ENCODE assay signal across 10 mouse cellular contexts in the genomic region with DNA sequence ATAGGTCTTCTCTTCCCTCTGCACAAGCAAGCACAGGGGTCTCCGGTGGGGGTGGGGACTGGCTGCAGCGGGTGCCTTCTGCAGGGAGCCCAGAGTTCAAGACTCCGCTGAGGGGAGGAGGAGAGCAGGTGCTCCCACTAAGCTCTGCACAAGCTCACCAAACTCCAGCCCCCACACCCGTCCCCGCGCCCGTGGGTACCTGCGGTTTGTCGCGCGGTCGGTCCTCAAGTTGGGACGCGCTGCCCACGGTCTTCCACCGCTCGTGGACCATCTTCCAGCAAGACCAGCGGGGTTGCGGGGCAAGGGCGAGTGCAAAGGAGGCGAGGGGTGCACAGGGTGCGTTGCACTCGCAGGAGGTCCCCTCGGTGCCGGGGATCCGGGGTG. TPM values are rescaled to one million over a fixed set of nuclear protein-coding genes. Genes with fewer than 3 reads are reported as not detected.
DNase-seq lines count a peak whose midpoint lies in the region; ATAC-seq and TF ChIP-seq lines count a peak whose summit lies in the region.
"Had no signal": no experiment of that assay in that cellular context is flagged by ENCODE, and none has a peak within 500 bp of the region (broad histone marks: within the 10 kb centered on the region; RNA-seq: fewer than 3 reads in every experiment).

No protein-coding gene starts in this region.

- peak overlapping the region; percentile 98 for H3K4me2 ChIP-seq in kidney, embryonic 14.5 days (replicated peaks; ENCODE audit: low read depth, low read length)
- H3K4me2 ChIP-seq in embryonic facial prominence, embryonic 12.5 days (replicated peaks) = peak overlapping the region; percentile 86
- peak overlapping the region; percentile 97 for H3K4me2 ChIP-seq in intestine, embryonic 14.5 days (ENCODE audit: low read length)
- H3K4me2 ChIP-seq in myocyte (ENCODE audit: low read depth) = peak overlapping the region; percentile 67

- no peak for ATAC-seq in kidney, embryonic 14.5 days (ENCODE audit: low FRiP score, low TSS enrichment)
- no peak for ATAC-seq in embryonic facial prominence, embryonic 12.5 days (ENCODE audit: insufficient number of reproducible peaks, insufficient read depth, low FRiP score, low TSS enrichment)
- ATAC-seq in intestine, embryonic 14.5 days (replicated peaks; ENCODE audit: low FRiP score, low TSS enrichment, low read depth) = no peak
- no peak for ATAC-seq in granulocyte monocyte progenitor cell, adult 5-6 weeks (replicated peaks; ENCODE audit: poor library complexity, severe bottlenecking)

- H3K9ac ChIP-seq in kidney, embryonic 14.5 days (ENCODE audit: low read depth, low read length) = peak overlapping the region; percentile 60
- H3K9ac ChIP-seq in embryonic facial prominence, embryonic 12.5 days = peak overlapping the region; percentile 59
- H3K9ac ChIP-seq in intestine, embryonic 14.5 days (ENCODE audit: low read length) = peak overlapping the region; percentile 5; the same call in 1 of the 2 replicates

- DNase-seq in kidney, adult 8-10 months = no peak
- no peak for DNase-seq in intestine, embryonic 14.5 days (ENCODE audit: low spot score)
- no peak for DNase-seq in right cerebral cortex, postnatal 25 days
- no peak for DNase-seq in gastrocnemius, postnatal 36 days
- DNase-seq: lung, adult 18-20 months had no signal

- no peaks in the 10 kb centered on the region for H3K79me2 ChIP-seq in myocyte (ENCODE audit: control insufficient read depth, insufficient read depth)

- H3K36me3 ChIP-seq in kidney, embryonic 14.5 days (ENCODE audit: control insufficient read depth, insufficient read depth, low read length) = no peaks in the 10 kb centered on the region
- H3K36me3 ChIP-seq in embryonic facial prominence, embryonic 12.5 days = no peaks in the 10 kb centered on the region
- H3K36me3 ChIP-seq in intestine, embryonic 14.5 days (ENCODE audit: control insufficient read depth, insufficient read depth, low read length) = no peaks in the 10 kb centered on the region
- H3K36me3 ChIP-seq in myocyte (ENCODE audit: control insufficient read depth, insufficient read depth) = no peaks in the 10 kb centered on the region
- H3K36me3 ChIP-seq: G1E had no signal

- peaks cover 50% of the 10 kb centered on the region for H3K27me3 ChIP-seq in kidney, embryonic 14.5 days (ENCODE audit: control insufficient read depth, insufficient read depth, low read length)
- H3K27me3 ChIP-seq in embryonic facial prominence, embryonic 12.5 days = peaks cover 63% of the 10 kb centered on the region
- H3K27me3 ChIP-seq in intestine, embryonic 14.5 days (replicated peaks; ENCODE audit: control insufficient read depth, insufficient read depth, low read length) = peaks cover 48% of the 10 kb centered on the region
- peaks cover 59% of the 10 kb centered on the region for H3K27me3 ChIP-seq in myocyte (ENCODE audit: control insufficient read depth, insufficient read depth, insufficient read length)

- H3K4me3 ChIP-seq in kidney, embryonic 14.5 days (ENCODE audit: low read length) = peak overlapping the region; percentile 53
- H3K4me3 ChIP-seq in embryonic facial prominence, embryonic 12.5 days = peak overlapping the region; percentile 57
- H3K4me3 ChIP-seq in intestine, embryonic 14.5 days (ENCODE audit: low read depth, low read length) = peak overlapping the region; percentile 53
- no peak overlapping the region for H3K4me3 ChIP-seq in myocyte

- peaks cover 18% of the 10 kb centered on the region for H3K4me1 ChIP-seq in kidney, embryonic 14.5 days (ENCODE audit: control insufficient read depth, insufficient read depth, low read length)
- peaks cover 28% of the 10 kb centered on the region for H3K4me1 ChIP-seq in embryonic facial prominence, embryonic 12.5 days
- H3K4me1 ChIP-seq in intestine, embryonic 14.5 days (replicated peaks; ENCODE audit: control insufficient read depth, insufficient read depth, low read length) = peaks cover 13% of the 10 kb centered on the region; the same call in 1 of the 2 replicates

- no peak for TF ChIP-seq POLR2A in myocyte (IDR thresholded peaks at IDR 0.05; ENCODE audit: insufficient read length, low read depth)

- no peak overlapping the region for H3K27ac ChIP-seq in kidney, embryonic 14.5 days (ENCODE audit: low read depth, low read length)
- H3K27ac ChIP-seq in embryonic facial prominence, embryonic 12.5 days = no peak overlapping the region
- H3K27ac ChIP-seq in intestine, embryonic 14.5 days (ENCODE audit: low read depth) = no peak overlapping the region

- intact Hi-C loops in gastrocnemius, postnatal 36 days (cut with DNase I) = no loop called here

- WGBS in kidney, embryonic 14.5 days = 3% methylated on average over 26 of the region's 26 CpGs
- 3% methylated on average over 26 of the region's 26 CpGs for WGBS in embryonic facial prominence, embryonic 12.5 days
- WGBS in intestine, embryonic 14.5 days = 3% methylated on average over 26 of the region's 26 CpGs

- no peak overlapping the region for H3ac ChIP-seq in myocyte (ENCODE audit: control insufficient read depth, insufficient read length)

- H3K9me3 ChIP-seq in kidney, embryonic 14.5 days (ENCODE audit: control insufficient read depth, low read length) = no peaks in the 10 kb centered on the region
- H3K9me3 ChIP-seq in embryonic facial prominence, embryonic 12.5 days = no peaks in the 10 kb centered on the region
- no peaks in the 10 kb centered on the region for H3K9me3 ChIP-seq in intestine, embryonic 14.5 days (ENCODE audit: control insufficient read depth, low read length)
- H3K9me3 ChIP-seq: G1E had no signal

TF ChIP-seq in myocyte, 11 proteins besides CTCF, POLR2A, EP300 and RAD21:
- TF ChIP-seq TCF3 (IDR thresholded peaks at IDR 0.05; ENCODE audit: insufficient read length, low read depth) (no peak), USF1 (IDR thresholded peaks at IDR 0.05; ENCODE audit: low read depth) (no peak), CEBPB (IDR thresholded peaks at IDR 0.05; ENCODE audit: insufficient read depth, poor library complexity, severe bottlenecking) (no peak), MAX (IDR thresholded peaks at IDR 0.05; ENCODE audit: low read depth) (no peak)

RNA-seq across cellular contexts. Expression of a gene that starts 0.3 kb away (rescaled TPM):
- polyA plus RNA-seq in kidney, embryonic 14.5 days (2014; fragmentation: Nextera tagmentation; extraction: Ambion mirVana) = 1.1 TPM in 2 replicates
- polyA plus RNA-seq in embryonic facial prominence, embryonic 12.5 days (2016; fragmentation: Nextera tagmentation; extraction: Ambion mirVana) = 0.52 and 0.78 TPM in 2 replicates
- 0.43 and 0.46 TPM in 2 replicates for polyA plus RNA-seq in intestine, embryonic 14.5 days (2014; fragmentation: Nextera tagmentation; extraction: Ambion mirVana)
- polyA plus RNA-seq in myocyte (2012; fragmentation: generic; extraction: Trizol) = 0.13 TPM
- total RNA-seq in granulocyte monocyte progenitor cell, adult 5-6 weeks (2014; fragmentation: Nextera tagmentation) = not detected in 2 replicates
- not detected in 2 replicates for total RNA-seq in granulocyte monocyte progenitor cell, adult 5-6 weeks (2017)
- not detected for total RNA-seq in gastrocnemius, postnatal 36 days (2021)
- polyA plus RNA-seq: G1E had no signal

RNA-seq across cellular contexts. Expression of a gene that starts 35.1 kb away (rescaled TPM):
- 0.09 TPM in 1 of 2 replicates, not detected in the other for polyA plus RNA-seq in kidney, embryonic 14.5 days (2014; fragmentation: Nextera tagmentation; extraction: Ambion mirVana)
- 0.15 and 0.18 TPM in 2 replicates for polyA plus RNA-seq in embryonic facial prominence, embryonic 12.5 days (2016; fragmentation: Nextera tagmentation; extraction: Ambion mirVana)
- 0.05 TPM in 1 of 2 replicates, not detected in the other for polyA plus RNA-seq in intestine, embryonic 14.5 days (2014; fragmentation: Nextera tagmentation; extraction: Ambion mirVana)
- polyA plus RNA-seq in myocyte (2012; fragmentation: generic; extraction: Trizol) = 1.5 TPM
- total RNA-seq in granulocyte monocyte progenitor cell, adult 5-6 weeks (2014; fragmentation: Nextera tagmentation) = not detected in 2 replicates
- not detected in 2 replicates for total RNA-seq in granulocyte monocyte progenitor cell, adult 5-6 weeks (2017)
- not detected for total RNA-seq in gastrocnemius, postnatal 36 days (2021)
- polyA plus RNA-seq: G1E had no signal

RNA-seq across cellular contexts. Expression of a gene that starts 41.6 kb away (rescaled TPM):
- 2.0 and 3.6 TPM in 2 replicates for polyA plus RNA-seq in kidney, embryonic 14.5 days (2014; fragmentation: Nextera tagmentation; extraction: Ambion mirVana)
- polyA plus RNA-seq in embryonic facial prominence, embryonic 12.5 days (2016; fragmentation: Nextera tagmentation; extraction: Ambion mirVana) = 1.8 and 2.5 TPM in 2 replicates
- 0.22 and 0.35 TPM in 2 replicates for polyA plus RNA-seq in intestine, embryonic 14.5 days (2014; fragmentation: Nextera tagmentation; extraction: Ambion mirVana)
- 0.22 TPM for polyA plus RNA-seq in myocyte (2012; fragmentation: generic; extraction: Trizol)
- total RNA-seq in granulocyte monocyte progenitor cell, adult 5-6 weeks (2014; fragmentation: Nextera tagmentation) = not detected in 2 replicates
- not detected in 2 replicates for total RNA-seq in granulocyte monocyte progenitor cell, adult 5-6 weeks (2017)
- total RNA-seq in gastrocnemius, postnatal 36 days (2021) = 1 to 10 TPM in 1 of 2 experiments, under 1 TPM in 1; 0.41 to 1.0 TPM
- total RNA-seq: G1E had no signal
- polyA plus RNA-seq: G1E had no signal

Comparison
In these comparisons a context has a peak if more than half of its experiments do, and no peak if none do; other contexts are left out.
1. H3K9ac ChIP-seq: peak in every context shown above with its lines; median percentile 60 in kidney, embryonic 14.5 days; 59 in embryonic facial prominence, embryonic 12.5 days; 5 in intestine, embryonic 14.5 days.